Mouse (Mus musculus) spleen, adult 2 months (tissue): ENCODE data around the gene Slc16a3. TPM values are rescaled to one million over a fixed set of nuclear protein-coding genes. Genes with fewer than 3 reads are reported as not detected.

Experiments used
- DNase-seq, 2 experiments: peaks; one replicate each; pipeline versions ENCODE4 v3.0.0 to v3.0.0-alpha.2; 2012 to 2021; ENCODE audit warnings: low spot score in 2 of 2, low read depth in 1 of 2
- H3K27ac ChIP-seq: fragments of 200-500 bp; 2 replicates; pipeline ENCODE4 v1.5.1; 2012; ENCODE audit warnings: low read length, inconsistent platforms; ENCODE audit not compliant: insufficient read depth
- H3K27me3 ChIP-seq: fragments of 200-500 bp; 2 replicates; pipeline ENCODE4 v1.6.1; 2012; ENCODE audit warnings: mild to moderate bottlenecking, moderate library complexity, low read length, inconsistent platforms; ENCODE audit not compliant: control insufficient read depth, insufficient read depth
- H3K36me3 ChIP-seq: fragments of 200-500 bp; 2 replicates; pipeline ENCODE4 v1.6.1; 2012; ENCODE audit warnings: mild to moderate bottlenecking, low read length, inconsistent platforms; ENCODE audit not compliant: control insufficient read depth, insufficient read depth
- H3K4me1 ChIP-seq: fragments of 200-500 bp; 2 replicates; pipeline ENCODE4 v1.6.1; 2011; ENCODE audit warnings: inconsistent platforms; ENCODE audit not compliant: control insufficient read depth, insufficient read depth, insufficient read length
- H3K4me3 ChIP-seq: fragments of 200-500 bp; 2 replicates; pipeline ENCODE4 v1.5.1; 2011; ENCODE audit warnings: mild to moderate bottlenecking, inconsistent platforms; ENCODE audit not compliant: insufficient read depth, insufficient read length; ENCODE audit errors: extremely low read depth
- CTCF ChIP-seq: fragments of 200-500 bp; IDR thresholded peaks from 2 replicates; pipeline ENCODE4 v1.5.1; 2011; ENCODE audit warnings: mild to moderate bottlenecking, inconsistent platforms; ENCODE audit not compliant: insufficient read depth, insufficient read length, insufficient replicate concordance; ENCODE audit errors: extremely low read depth
- POLR2A ChIP-seq: fragments of 200-500 bp; IDR thresholded peaks from 2 replicates; pipeline ENCODE4 v1.6.1; 2011; ENCODE audit warnings: low read depth, low read length, inconsistent platforms
- WGBS: fragments of 180-500 bp; shearing (Covaris S2); methylation state at CpG from one replicate; pipeline ENCODE4 v1.1.7; 2018; 5-methylcytosine and 5-hydroxymethylcytosine counted together
- polyA plus RNA-seq: library from polyadenylated mRNA; depleted of rRNA; stranded (reverse); fragments of >200 nt; gene quantifications from 2 replicates; pipeline ENCODE4 v1.2.3, GENCODE M21; 2012

Gene Slc16a3
- polyA plus RNA-seq, 1 experiment, result 16.1 TPM

GRCm38 (mm10) chr11:120969742-120970141, 21.5 kb downstream of the Slc16a3 start:
- WGBS, result 97% methylated on average over 5 of the region's 5 CpGs
- Histone ChIP-seq H3K27me3 (no peaks in the 10 kb centered on the region), H3K4me3 (no peak overlapping the region), H3K27ac (no peak overlapping the region), H3K36me3 (peaks cover 64% of the 10 kb centered on the region), H3K4me1 (no peaks in the 10 kb centered on the region)
- TF ChIP-seq CTCF (no peak), POLR2A (no peak)
- DNase-seq, result no peak

- TF ChIP-seq POLR2A (no peak), CTCF (no peak)
- Histone ChIP-seq H3K27ac (no peak overlapping the region), H3K4me1 (no peaks in the 10 kb centered on the region), H3K27me3 (no peaks in the 10 kb centered on the region), H3K36me3 (peaks cover 55% of the 10 kb centered on the region), H3K4me3 (no peak overlapping the region)
- DNase-seq, result no peak
- WGBS, result 95% methylated on average over 5 of the region's 5 CpGs
Observed at GRCm38 (mm10) chr11:120971237-120971636, 23.0 kb downstream of the Slc16a3 start.

GRCm38 (mm10) chr11:120973318-120973717, 25.0 kb downstream of the Slc16a3 start:
- Histone ChIP-seq H3K4me1 (no peaks in the 10 kb centered on the region), H3K27me3 (no peaks in the 10 kb centered on the region), H3K4me3 (no peak overlapping the region), H3K36me3 (peaks cover 48% of the 10 kb centered on the region), H3K27ac (no peak overlapping the region)
- DNase-seq, result no peak
- TF ChIP-seq POLR2A (no peak), CTCF (no peak)
- 86% methylated on average over 6 of the region's 6 CpGs for WGBS

GRCm38 (mm10) chr11:120979711-120980426, 31.6 kb downstream of the Slc16a3 start:
- Histone ChIP-seq H3K4me3 (no peak overlapping the region), H3K27ac (no peak overlapping the region), H3K36me3 (peaks cover 37% of the 10 kb centered on the region), H3K4me1 (0 out of 2 replicates have a peak, but pooled peaks cover 4% of the 10 kb centered on the region), H3K27me3 (no peaks in the 10 kb centered on the region)
- no peak for DNase-seq
- WGBS, result 77% methylated on average over 8 of the region's 8 CpGs
- TF ChIP-seq CTCF, result no peak
- no peak for TF ChIP-seq POLR2A

GRCm38 (mm10) chr11:120980427-120981035, 32.3 kb downstream of the Slc16a3 start:
- no peak for DNase-seq

GRCm38 (mm10) chr11:120981661-120982060, 33.4 kb downstream of the Slc16a3 start:
- no peak overlapping the region for H3K27ac ChIP-seq
- 85% methylated on average over 4 of the region's 4 CpGs for WGBS

More at GRCm38 (mm10) chr11:120980427-120981035, 32.3 kb downstream of the Slc16a3 start:
- Histone ChIP-seq H3K36me3 (peaks cover 36% of the 10 kb centered on the region), H3K4me3 (no peak overlapping the region), H3K27ac (0 out of 2 replicates have a peak overlapping the region, but pooled peaks have one; percentile 7), H3K27me3 (no peaks in the 10 kb centered on the region), H3K4me1 (peaks cover 4% of the 10 kb centered on the region; the same call in 1 of the 2 replicates)
- no peak for TF ChIP-seq POLR2A
- TF ChIP-seq CTCF, result no peak
- WGBS, result 77% methylated on average over 9 of the region's 9 CpGs

GRCm38 (mm10) chr11:120982459-120982858, 34.2 kb downstream of the Slc16a3 start:
- TF ChIP-seq POLR2A (no peak), CTCF (no peak)
- H3K36me3 ChIP-seq, result peaks cover 38% of the 10 kb centered on the region
- H3K4me1 ChIP-seq, result peaks cover 6% of the 10 kb centered on the region
- H3K27me3 ChIP-seq, result no peaks in the 10 kb centered on the region
- no peak overlapping the region for H3K27ac ChIP-seq
- no peak for DNase-seq
- H3K4me3 ChIP-seq, result no peak overlapping the region

More at GRCm38 (mm10) chr11:120981661-120982060, 33.4 kb downstream of the Slc16a3 start:
- TF ChIP-seq POLR2A, result no peak
- Histone ChIP-seq H3K4me3 (no peak overlapping the region), H3K36me3 (peaks cover 38% of the 10 kb centered on the region), H3K27me3 (no peaks in the 10 kb centered on the region), H3K4me1 (peaks cover 4% of the 10 kb centered on the region; the same call in 1 of the 2 replicates)
- DNase-seq, result no peak
